Mouse (Mus musculus) heart, embryonic 13.5 days (tissue): ENCODE results near the gene Arhgap8. TPM values are rescaled to one million over a fixed set of nuclear protein-coding genes. Genes with fewer than 3 reads are reported as not detected.

Experiments used
- ATAC-seq: fragments of 200-750 bp; cut with Nextera tagmentation; 2 replicates; pipeline ENCODE4 v1.8.0; 2017; ENCODE audit warnings: moderate TSS enrichment; ENCODE audit not compliant: insufficient number of reproducible peaks, low FRiP score, low TSS enrichment; ENCODE audit errors: extremely low read depth
- H3K27ac ChIP-seq: fragments of 300-500 bp; sonication (generic); replicated peaks from 2 replicates; pipeline ENCODE4 v1.5.1; 2015; ENCODE audit warnings: moderate library complexity, mild to moderate bottlenecking, inconsistent platforms
- H3K27me3 ChIP-seq: fragments of 300-500 bp; sonication (generic); replicated peaks from 2 replicates; pipeline ENCODE4 v1.6.1; 2015; ENCODE audit warnings: mild to moderate bottlenecking, inconsistent platforms
- H3K36me3 ChIP-seq: fragments of 300-500 bp; sonication (generic); 2 replicates; pipeline ENCODE4 v1.6.1; 2015; ENCODE audit warnings: mild to moderate bottlenecking, inconsistent platforms
- H3K4me1 ChIP-seq: fragments of 300-500 bp; sonication (generic); 2 replicates; pipeline ENCODE4 v1.6.1; 2015; ENCODE audit warnings: inconsistent platforms
- H3K4me2 ChIP-seq: fragments of 300-500 bp; sonication (generic); 2 replicates; pipeline ENCODE4 v1.6.1; 2015; ENCODE audit warnings: inconsistent platforms, mild to moderate bottlenecking, moderate library complexity
- H3K4me3 ChIP-seq: fragments of 300-500 bp; sonication (generic); 2 replicates; pipeline ENCODE4 v1.5.1; 2015; ENCODE audit warnings: moderate library complexity, mild to moderate bottlenecking, inconsistent platforms
- H3K9ac ChIP-seq: fragments of 300-500 bp; sonication (generic); 2 replicates; pipeline ENCODE4 v1.6.1; 2015; ENCODE audit warnings: inconsistent platforms, mild to moderate bottlenecking, moderate library complexity
- H3K9me3 ChIP-seq: fragments of 300-500 bp; sonication (generic); 2 replicates; pipeline ENCODE4 v1.6.1; 2016; ENCODE audit warnings: inconsistent platforms
- WGBS: fragments of 180-500 bp; shearing (Covaris S2); methylation state at CpG from one replicate; pipeline ENCODE4 v1.1.7; 2015; ENCODE audit warnings: mixed read lengths; 5-methylcytosine and 5-hydroxymethylcytosine counted together
- polyA plus RNA-seq: library from polyadenylated mRNA; unstranded; fragments of >200 nt; fragmentation: Nextera tagmentation; extraction: Ambion mirVana; gene quantifications from 2 replicates; pipeline ENCODE4 v1.2.1, GENCODE M21; 2015

The Arhgap8 gene
- polyA plus RNA-seq, 1 experiment from 2014 or later = 5.5 TPM

DNA sequence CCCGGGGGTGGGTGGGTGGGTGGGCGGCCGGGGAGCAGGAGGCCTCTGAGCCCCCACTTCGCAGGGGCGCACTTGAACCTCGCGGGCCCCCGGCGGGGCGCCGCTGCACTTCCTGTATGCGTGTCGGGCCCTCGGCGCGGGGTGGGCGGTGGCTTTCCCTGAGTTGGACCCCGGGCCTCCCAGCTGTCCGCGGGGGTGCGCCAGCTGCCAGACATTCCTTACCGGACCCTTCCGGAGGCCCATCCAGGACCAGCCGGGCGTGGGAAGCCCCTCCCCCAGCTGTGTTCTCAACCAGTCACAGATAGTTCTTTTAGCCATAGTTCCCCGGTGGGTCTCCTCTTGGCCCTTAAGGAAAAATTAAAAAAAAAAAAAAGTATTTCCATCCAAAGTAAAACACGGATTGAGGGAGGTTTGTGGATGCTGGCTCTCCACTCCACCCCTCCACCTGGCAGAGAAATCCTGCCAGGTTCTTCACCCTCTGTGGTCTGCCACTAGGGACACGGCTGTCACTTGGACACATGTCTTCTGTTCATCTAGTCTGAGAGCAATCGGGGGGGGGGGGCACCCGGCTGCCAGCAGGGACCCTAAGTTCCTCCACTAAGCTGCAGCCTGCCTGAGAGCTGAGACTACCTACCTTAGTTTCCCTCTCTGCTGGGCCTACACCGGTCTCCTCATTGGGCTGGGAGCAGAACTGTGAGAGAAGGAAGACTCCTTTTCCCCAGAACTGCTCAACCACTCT is 38.2 kb upstream of the Arhgap8 start:
- 1% methylated on average over 30 of the region's 31 CpGs for WGBS
- Histone ChIP-seq H3K27me3 (no peaks in the 10 kb centered on the region), H3K36me3 (0 out of 2 replicates have a peak, but pooled peaks cover 3% of the 10 kb centered on the region), H3K27ac (peak overlapping the region; percentile 55), H3K4me3 (peak overlapping the region; percentile 73), H3K9me3 (no peaks in the 10 kb centered on the region), H3K9ac (peak overlapping the region; percentile 88), H3K4me1 (peaks cover 44% of the 10 kb centered on the region), H3K4me2 (peak overlapping the region; percentile 84)
- no peak for ATAC-seq

DNA sequence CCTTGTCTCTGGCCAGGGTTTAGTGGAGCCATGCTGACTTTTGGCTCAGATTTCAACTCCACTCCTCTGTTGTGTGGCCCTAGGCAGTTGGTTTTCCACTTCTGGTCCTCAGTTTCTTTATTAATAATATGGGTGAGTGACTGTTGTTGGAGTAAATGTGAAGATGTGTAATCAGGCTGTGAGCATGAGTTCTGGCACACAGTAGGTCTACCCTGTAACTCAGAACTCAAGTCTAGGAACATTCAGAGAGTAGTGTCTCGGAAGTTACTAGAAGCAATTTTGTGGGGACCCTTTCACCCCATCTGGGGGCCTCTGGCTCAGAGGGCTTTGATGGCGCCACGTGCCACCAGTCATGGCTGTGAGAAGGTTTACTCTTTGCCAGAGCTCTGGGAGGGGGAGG is 37.6 kb upstream of the Arhgap8 start:
- no peaks in the 10 kb centered on the region for H3K27me3 ChIP-seq
- peak overlapping the region; percentile 88 for H3K9ac ChIP-seq
- H3K27ac ChIP-seq = peak overlapping the region; percentile 55; the same call in 1 of the 2 replicates
- ATAC-seq = no peak
- H3K4me3 ChIP-seq = peak overlapping the region; percentile 73
- H3K4me1 ChIP-seq = peaks cover 50% of the 10 kb centered on the region
- WGBS = 80% methylated on average over 3 of the region's 3 CpGs
- 0 out of 2 replicates have a peak, but pooled peaks cover 3% of the 10 kb centered on the region for H3K36me3 ChIP-seq
- peak overlapping the region; percentile 84 for H3K4me2 ChIP-seq
- no peaks in the 10 kb centered on the region for H3K9me3 ChIP-seq

- WGBS = 78% methylated on average over 5 of the region's 5 CpGs
- H3K4me2 ChIP-seq = peak overlapping the region; percentile 84
Observed at GRCm38 (mm10) chr15:84682821-84683220, 37.0 kb upstream of the Arhgap8 start.

DNA sequence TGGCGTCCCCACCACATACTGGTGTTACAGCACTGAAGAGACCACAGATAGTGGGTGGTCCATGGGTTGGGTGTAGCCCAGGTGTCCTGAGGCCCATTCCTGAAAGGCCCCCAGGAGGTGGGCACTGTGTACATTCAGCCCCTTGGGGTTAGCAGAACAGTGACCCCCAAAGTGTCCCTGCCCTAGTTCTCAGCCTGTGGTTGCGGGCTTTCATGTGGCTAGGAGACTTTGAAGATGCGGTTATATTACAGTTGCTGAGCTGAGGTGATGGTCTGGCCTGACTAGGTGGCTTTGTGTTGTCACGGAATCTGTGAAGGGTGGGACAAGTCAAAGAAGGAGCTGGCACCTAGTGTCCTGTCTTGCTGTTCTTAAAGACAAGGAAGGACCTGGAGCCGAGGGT is 35.3 kb upstream of the Arhgap8 start:
- peaks cover 21% of the 10 kb centered on the region for H3K36me3 ChIP-seq
- no peaks in the 10 kb centered on the region for H3K27me3 ChIP-seq
- H3K9me3 ChIP-seq = no peaks in the 10 kb centered on the region
- no peak overlapping the region for H3K4me2 ChIP-seq
- 73% methylated on average over 5 of the region's 5 CpGs for WGBS
- H3K4me1 ChIP-seq = peaks cover 63% of the 10 kb centered on the region
- ATAC-seq = no peak
- H3K9ac ChIP-seq = no peak overlapping the region
- no peak overlapping the region for H3K4me3 ChIP-seq
- no peak overlapping the region for H3K27ac ChIP-seq

More at GRCm38 (mm10) chr15:84682821-84683220, 37.0 kb upstream of the Arhgap8 start:
- H3K27me3 ChIP-seq = no peaks in the 10 kb centered on the region
- H3K36me3 ChIP-seq = 0 out of 2 replicates have a peak, but pooled peaks cover 4% of the 10 kb centered on the region
- peak overlapping the region; percentile 88 for H3K9ac ChIP-seq
- no peak overlapping the region for H3K27ac ChIP-seq
- H3K4me1 ChIP-seq = peaks cover 56% of the 10 kb centered on the region
- ATAC-seq = no peak
- no peaks in the 10 kb centered on the region for H3K9me3 ChIP-seq
- peak overlapping the region; percentile 73 for H3K4me3 ChIP-seq

DNA sequence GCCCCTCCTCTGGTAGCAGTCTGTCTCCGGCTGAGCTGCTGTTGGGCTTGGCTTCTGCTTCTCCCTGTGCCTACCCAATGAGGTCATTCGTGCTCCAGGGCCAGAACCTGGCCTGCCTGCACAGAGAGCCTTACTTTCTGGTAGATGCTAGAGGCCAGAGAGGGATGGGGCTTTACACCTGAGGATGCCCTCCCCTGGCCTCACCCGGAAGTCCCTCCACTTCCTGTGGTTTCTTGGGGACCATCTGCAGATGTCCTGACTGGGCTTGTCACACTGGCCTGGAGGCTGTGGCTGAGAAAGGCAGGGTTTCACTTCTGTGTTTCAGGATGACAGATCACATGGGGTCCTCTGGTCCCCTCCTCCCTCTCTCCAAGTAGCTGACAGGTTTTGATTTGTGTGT is 34.4 kb upstream of the Arhgap8 start:
- H3K4me2 ChIP-seq = no peak overlapping the region
- 44% methylated on average over 3 of the region's 3 CpGs for WGBS
- no peaks in the 10 kb centered on the region for H3K9me3 ChIP-seq
- ATAC-seq = no peak
- H3K9ac ChIP-seq = no peak overlapping the region
- H3K4me1 ChIP-seq = peaks cover 61% of the 10 kb centered on the region
- H3K36me3 ChIP-seq = peaks cover 30% of the 10 kb centered on the region
- H3K27me3 ChIP-seq = no peaks in the 10 kb centered on the region
- H3K4me3 ChIP-seq = no peak overlapping the region
- no peak overlapping the region for H3K27ac ChIP-seq

DNA sequence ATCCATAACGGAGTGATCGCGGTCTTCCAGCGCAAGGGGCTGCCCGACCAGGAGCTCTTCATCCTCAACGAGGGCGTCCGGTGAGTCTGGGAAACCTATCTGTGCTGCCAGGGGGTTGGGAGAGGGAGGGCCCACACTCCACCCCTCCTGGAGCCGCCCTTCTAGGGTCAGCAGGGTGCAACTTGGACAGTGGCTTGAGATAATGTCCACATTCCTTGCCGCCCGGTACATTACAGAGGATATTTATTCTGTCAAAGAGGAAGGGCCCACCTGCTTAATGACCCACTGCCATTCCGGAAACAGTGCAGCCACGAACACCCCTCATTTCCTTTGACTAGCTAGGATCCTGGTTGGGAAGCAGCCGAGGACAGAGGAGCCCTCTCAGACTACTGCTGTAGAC is 31.9 kb upstream of the Arhgap8 start:
- Histone ChIP-seq H3K4me1 (peaks cover 44% of the 10 kb centered on the region), H3K4me2 (no peak overlapping the region), H3K27me3 (no peaks in the 10 kb centered on the region), H3K36me3 (peaks cover 55% of the 10 kb centered on the region), H3K9me3 (no peaks in the 10 kb centered on the region), H3K9ac (no peak overlapping the region), H3K4me3 (no peak overlapping the region), H3K27ac (peak overlapping the region; percentile 30)
- 50% methylated on average over 14 of the region's 14 CpGs for WGBS
- ATAC-seq = no peak

DNA sequence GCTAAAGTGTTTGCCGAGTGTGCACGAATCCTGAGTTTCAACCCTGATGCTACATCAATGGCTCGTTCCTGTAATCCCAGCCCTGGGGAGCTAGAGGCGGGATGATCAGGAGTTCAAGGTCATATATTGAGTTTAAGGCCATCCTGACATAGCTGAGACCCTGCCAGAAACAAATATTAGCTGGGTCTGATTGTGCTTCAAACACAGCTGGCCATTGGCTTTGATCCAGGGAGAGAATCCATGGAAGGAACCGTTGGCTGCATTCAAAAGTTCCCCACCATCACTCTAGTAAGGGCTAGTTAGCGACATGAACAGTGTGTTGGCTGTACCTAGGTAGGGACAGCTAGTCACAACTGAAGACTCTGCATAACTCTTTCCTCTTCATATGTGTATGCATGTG is 30.5 kb upstream of the Arhgap8 start:
- Histone ChIP-seq H3K27ac (no peak overlapping the region), H3K4me3 (no peak overlapping the region), H3K9ac (no peak overlapping the region), H3K36me3 (peaks cover 69% of the 10 kb centered on the region), H3K4me2 (no peak overlapping the region), H3K9me3 (no peaks in the 10 kb centered on the region), H3K27me3 (no peaks in the 10 kb centered on the region), H3K4me1 (peaks cover 32% of the 10 kb centered on the region)
- WGBS = 83% methylated on average over 6 of the region's 6 CpGs
- ATAC-seq = no peak

GRCm38 (mm10) chr15:84691513-84691912 is 28.3 kb upstream of the Arhgap8 start:
- Histone ChIP-seq H3K4me2 (no peak overlapping the region), H3K27ac (no peak overlapping the region), H3K4me1 (peaks cover 29% of the 10 kb centered on the region), H3K4me3 (no peak overlapping the region), H3K36me3 (peaks cover 83% of the 10 kb centered on the region), H3K9ac (no peak overlapping the region), H3K9me3 (no peaks in the 10 kb centered on the region), H3K27me3 (no peaks in the 10 kb centered on the region)
- ATAC-seq = no peak
- WGBS = 89% methylated on average over 6 of the region's 6 CpGs

GRCm38 (mm10) chr15:84692645-84693044 is 27.2 kb upstream of the Arhgap8 start:
- Histone ChIP-seq H3K36me3 (peaks cover 90% of the 10 kb centered on the region), H3K9me3 (no peaks in the 10 kb centered on the region), H3K4me1 (peaks cover 30% of the 10 kb centered on the region), H3K4me2 (no peak overlapping the region), H3K27me3 (no peaks in the 10 kb centered on the region), H3K9ac (no peak overlapping the region), H3K27ac (no peak overlapping the region), H3K4me3 (no peak overlapping the region)
- no peak for ATAC-seq
- 81% methylated on average over 7 of the region's 7 CpGs for WGBS

- H3K4me3 ChIP-seq = no peak overlapping the region
- H3K36me3 ChIP-seq = peaks cover 77% of the 10 kb centered on the region
- no peak overlapping the region for H3K4me2 ChIP-seq
- H3K9ac ChIP-seq = peak overlapping the region; percentile 44; the same call in 1 of the 2 replicates
- H3K9me3 ChIP-seq = no peaks in the 10 kb centered on the region
- ATAC-seq = no peak
- H3K27me3 ChIP-seq = no peaks in the 10 kb centered on the region
- WGBS = 53% methylated on average over 4 of the region's 4 CpGs
- H3K27ac ChIP-seq = no peak overlapping the region
- H3K4me1 ChIP-seq = peaks cover 25% of the 10 kb centered on the region
Observed at GRCm38 (mm10) chr15:84696021-84696420, 23.8 kb upstream of the Arhgap8 start.

- Histone ChIP-seq H3K4me3 (no peak overlapping the region), H3K27me3 (no peaks in the 10 kb centered on the region), H3K4me2 (no peak overlapping the region), H3K9ac (no peak overlapping the region), H3K36me3 (peaks cover 74% of the 10 kb centered on the region), H3K4me1 (peaks cover 28% of the 10 kb centered on the region), H3K27ac (no peak overlapping the region), H3K9me3 (no peaks in the 10 kb centered on the region)
- WGBS = 67% methylated on average over 11 of the region's 11 CpGs
- no peak for ATAC-seq
Observed at GRCm38 (mm10) chr15:84697611-84698011, 22.2 kb upstream of the Arhgap8 start.

- Histone ChIP-seq H3K4me1 (peaks cover 28% of the 10 kb centered on the region), H3K4me2 (no peak overlapping the region), H3K4me3 (no peak overlapping the region), H3K9me3 (no peaks in the 10 kb centered on the region), H3K36me3 (peaks cover 74% of the 10 kb centered on the region), H3K27ac (no peak overlapping the region), H3K9ac (no peak overlapping the region), H3K27me3 (no peaks in the 10 kb centered on the region)
- ATAC-seq = no peak
- 81% methylated on average over 2 of the region's 2 CpGs for WGBS
Observed at GRCm38 (mm10) chr15:84698189-84698588, 21.7 kb upstream of the Arhgap8 start.
